Mouse (Mus musculus) myocyte (in vitro differentiated cells): ENCODE results near the gene Cytl1. TPM values are rescaled to one million over a fixed set of nuclear protein-coding genes. Genes with fewer than 3 reads are reported as not detected.

Source experiments
- H3K27me3 ChIP-seq: one replicate; pipeline ENCODE4 v1.6.1; 2011; ENCODE audit not compliant: control insufficient read depth, insufficient read depth, insufficient read length
- H3K36me3 ChIP-seq: one replicate; pipeline ENCODE4 v1.6.1; 2011; ENCODE audit not compliant: control insufficient read depth, insufficient read depth
- H3K4me2 ChIP-seq: one replicate; pipeline ENCODE4 v1.6.1; 2011; ENCODE audit warnings: low read depth, control low read depth
- H3K4me3 ChIP-seq: one replicate; pipeline ENCODE4 v1.5.1; 2011; ENCODE audit warnings: mild to moderate bottlenecking, control low read depth, moderate library complexity
- H3K79me2 ChIP-seq: one replicate; pipeline ENCODE4 v1.6.1; 2011; ENCODE audit not compliant: control insufficient read depth, insufficient read depth
- H3ac ChIP-seq: one replicate; pipeline ENCODE4 v1.6.1; 2011; ENCODE audit not compliant: control insufficient read depth, insufficient read length
- CEBPB ChIP-seq: IDR thresholded peaks from 2 replicates; pipeline ENCODE4 v1.6.1; 2011; ENCODE audit warnings: mild to moderate bottlenecking, moderate library complexity; ENCODE audit not compliant: poor library complexity, insufficient read depth, severe bottlenecking
- E2F4 ChIP-seq: IDR thresholded peaks from one replicate; pipeline ENCODE4 v1.6.1; 2011; ENCODE audit warnings: mild to moderate bottlenecking, control low read depth, moderate library complexity; ENCODE audit not compliant: insufficient read depth
- MAX ChIP-seq: IDR thresholded peaks from one replicate; pipeline ENCODE4 v1.6.1; 2011; ENCODE audit warnings: low read depth, mild to moderate bottlenecking, control low read depth
- MYOD1 ChIP-seq, 3 experiments: IDR thresholded peaks; one replicate each; pipeline ENCODE4 v1.6.1; 2011; ENCODE audit warnings: control low read depth in 2 of 3, low read depth in 2 of 3, mild to moderate bottlenecking in 2 of 3, moderate library complexity in 1 of 3; ENCODE audit not compliant: insufficient read length in 2 of 3, control insufficient read depth in 1 of 3
- MYOG ChIP-seq, 3 experiments: IDR thresholded peaks; one replicate each; pipeline ENCODE4 v1.6.1; 2011; ENCODE audit warnings: control low read depth in 2 of 3, low read depth in 2 of 3, mild to moderate bottlenecking in 2 of 3; ENCODE audit not compliant: insufficient read length in 2 of 3, control insufficient read depth in 1 of 3, insufficient read depth in 1 of 3
- POLR2A ChIP-seq: IDR thresholded peaks from one replicate; pipeline ENCODE4 v1.6.1; 2011; ENCODE audit warnings: low read depth, mild to moderate bottlenecking, control low read depth, moderate library complexity; ENCODE audit not compliant: insufficient read length
- POLR2AphosphoS2 ChIP-seq: IDR thresholded peaks from one replicate; pipeline ENCODE4 v1.6.1; 2011; ENCODE audit warnings: low read depth, control low read depth; ENCODE audit not compliant: insufficient read length
- REST ChIP-seq: IDR thresholded peaks from one replicate; pipeline ENCODE4 v1.6.1; 2011; ENCODE audit warnings: mild to moderate bottlenecking, control low read depth, moderate library complexity; ENCODE audit not compliant: insufficient read depth, insufficient read length
- SRF ChIP-seq: IDR thresholded peaks from one replicate; pipeline ENCODE4 v1.6.1; 2011; ENCODE audit warnings: low read depth; ENCODE audit not compliant: control insufficient read depth, insufficient read length
- TCF12 ChIP-seq: IDR thresholded peaks from one replicate; pipeline ENCODE4 v1.6.1; 2011; ENCODE audit warnings: mild to moderate bottlenecking, control low read depth; ENCODE audit not compliant: poor library complexity, insufficient read depth, severe bottlenecking
- TCF3 ChIP-seq: IDR thresholded peaks from one replicate; pipeline ENCODE4 v1.6.1; 2011; ENCODE audit warnings: low read depth, control low read depth; ENCODE audit not compliant: insufficient read length
- USF1 ChIP-seq: IDR thresholded peaks from one replicate; pipeline ENCODE4 v1.6.1; 2011; ENCODE audit warnings: low read depth, mild to moderate bottlenecking, control low read depth, moderate library complexity
- polyA plus RNA-seq: library from polyadenylated mRNA; unstranded; fragments of >200 nt; fragmentation: generic; extraction: Trizol; gene quantifications from one replicate; pipeline ENCODE4 v1.2.1, GENCODE M21; 2012; ENCODE audit warnings: missing spikeins

Cytl1 gene
- polyA plus RNA-seq, 1 experiment = not detected

GRCm38 (mm10) chr5:37767231-37767630 lies 31.9 kb downstream of the Cytl1 start:
- Histone ChIP-seq H3K27me3 (no peaks in the 10 kb centered on the region), H3K4me2 (no peak overlapping the region), H3K4me3 (no peak overlapping the region), H3ac (no peak overlapping the region), H3K79me2 (no peaks in the 10 kb centered on the region), H3K36me3 (no peaks in the 10 kb centered on the region)
- TF ChIP-seq TCF3 = no peak
- no peak for TF ChIP-seq TCF12
- no peak for TF ChIP-seq REST
- no peak for TF ChIP-seq USF1
- TF ChIP-seq CEBPB = no peak
- TF ChIP-seq SRF = no peak
- TF ChIP-seq MYOG (IDR thresholded peaks at IDR 0.05; ENCODE audit: control insufficient read depth in 1 of 3, insufficient read depth in 1 of 3, insufficient read length in 2 of 3, low read depth in 2 of 3) = no peak
- no peak for TF ChIP-seq MAX
- TF ChIP-seq POLR2A = no peak
- no peak for TF ChIP-seq E2F4
- no peak for TF ChIP-seq MYOD1 (IDR thresholded peaks at IDR 0.05; ENCODE audit: control insufficient read depth in 1 of 3, insufficient read length in 2 of 3, low read depth in 2 of 3)
- no peak for TF ChIP-seq POLR2AphosphoS2

- Histone ChIP-seq H3ac (no peak overlapping the region), H3K4me3 (no peak overlapping the region), H3K79me2 (no peaks in the 10 kb centered on the region), H3K4me2 (no peak overlapping the region), H3K36me3 (no peaks in the 10 kb centered on the region), H3K27me3 (no peaks in the 10 kb centered on the region)
- TF ChIP-seq REST = no peak
- no peak for TF ChIP-seq MYOG (IDR thresholded peaks at IDR 0.05; ENCODE audit: control insufficient read depth in 1 of 3, insufficient read depth in 1 of 3, insufficient read length in 2 of 3, low read depth in 2 of 3)
- no peak for TF ChIP-seq POLR2A
- no peak for TF ChIP-seq USF1
- TF ChIP-seq POLR2AphosphoS2 = no peak
- TF ChIP-seq E2F4 = no peak
- no peak for TF ChIP-seq SRF
- no peak for TF ChIP-seq TCF3
- no peak for TF ChIP-seq CEBPB
- TF ChIP-seq TCF12 = no peak
- TF ChIP-seq MAX = no peak
- TF ChIP-seq MYOD1 (IDR thresholded peaks at IDR 0.05; ENCODE audit: control insufficient read depth in 1 of 3, insufficient read length in 2 of 3, low read depth in 2 of 3) = no peak
Measured at GRCm38 (mm10) chr5:37769031-37769430, 33.7 kb downstream of the Cytl1 start.

GRCm38 (mm10) chr5:37770870-37771269 lies 35.6 kb downstream of the Cytl1 start:
- Histone ChIP-seq H3K4me3 (no peak overlapping the region), H3ac (no peak overlapping the region), H3K4me2 (no peak overlapping the region), H3K79me2 (no peaks in the 10 kb centered on the region), H3K27me3 (peaks cover 4% of the 10 kb centered on the region), H3K36me3 (no peaks in the 10 kb centered on the region)
- TF ChIP-seq MYOD1 (IDR thresholded peaks at IDR 0.05; ENCODE audit: control insufficient read depth in 1 of 3, insufficient read length in 2 of 3, low read depth in 2 of 3) (no peak), REST (no peak), TCF12 (no peak), MYOG (IDR thresholded peaks at IDR 0.05; ENCODE audit: control insufficient read depth in 1 of 3, insufficient read depth in 1 of 3, insufficient read length in 2 of 3, low read depth in 2 of 3) (no peak), SRF (no peak), TCF3 (no peak), USF1 (no peak), CEBPB (no peak), MAX (no peak), POLR2A (no peak), POLR2AphosphoS2 (no peak), E2F4 (no peak)

GRCm38 (mm10) chr5:37774011-37774410 lies 38.7 kb downstream of the Cytl1 start:
- TF ChIP-seq SRF = no peak
- TF ChIP-seq TCF12 = no peak
- TF ChIP-seq MAX = no peak
- TF ChIP-seq REST = no peak
- TF ChIP-seq MYOD1 (IDR thresholded peaks at IDR 0.05; ENCODE audit: control insufficient read depth in 1 of 3, insufficient read length in 2 of 3, low read depth in 2 of 3) = no peak
- TF ChIP-seq TCF3 = no peak
- TF ChIP-seq MYOG (IDR thresholded peaks at IDR 0.05; ENCODE audit: control insufficient read depth in 1 of 3, insufficient read depth in 1 of 3, insufficient read length in 2 of 3, low read depth in 2 of 3) = no peak
- TF ChIP-seq POLR2AphosphoS2 = no peak
- Histone ChIP-seq H3K27me3 (peaks cover 9% of the 10 kb centered on the region), H3K36me3 (no peaks in the 10 kb centered on the region), H3ac (no peak overlapping the region), H3K4me3 (no peak overlapping the region), H3K4me2 (no peak overlapping the region), H3K79me2 (no peaks in the 10 kb centered on the region)

- H3K27me3 ChIP-seq = peaks cover 9% of the 10 kb centered on the region
- TF ChIP-seq CEBPB = no peak
- TF ChIP-seq SRF = no peak
- no peak for TF ChIP-seq TCF3
- no peak for TF ChIP-seq MYOD1 (IDR thresholded peaks at IDR 0.05; ENCODE audit: control insufficient read depth in 1 of 3, insufficient read length in 2 of 3, low read depth in 2 of 3)
- no peak for TF ChIP-seq E2F4
- no peak for TF ChIP-seq TCF12
- TF ChIP-seq MAX = no peak
- TF ChIP-seq REST = no peak
- TF ChIP-seq POLR2A = no peak
- no peak for TF ChIP-seq POLR2AphosphoS2
- TF ChIP-seq USF1 = no peak
- no peak for TF ChIP-seq MYOG (IDR thresholded peaks at IDR 0.05; ENCODE audit: control insufficient read depth in 1 of 3, insufficient read depth in 1 of 3, insufficient read length in 2 of 3, low read depth in 2 of 3)
- no peak overlapping the region for H3K4me2 ChIP-seq
- no peak overlapping the region for H3ac ChIP-seq
- H3K36me3 ChIP-seq = no peaks in the 10 kb centered on the region
- no peak overlapping the region for H3K4me3 ChIP-seq
- H3K79me2 ChIP-seq = no peaks in the 10 kb centered on the region
Measured at GRCm38 (mm10) chr5:37775681-37776080, 40.4 kb downstream of the Cytl1 start.
